Mouse (Mus musculus) liver, adult 2 months (tissue): ENCODE measurements around the gene Zfand2b. TPM values are rescaled to one million over a fixed set of nuclear protein-coding genes. Genes with fewer than 3 reads are reported as not detected.

Experiments used
- DNase-seq: peaks from one replicate; pipeline ENCODE4 v3.0.0-alpha.2; 2011; ENCODE audit warnings: low read depth, low spot score; ENCODE audit errors: extremely low read depth
- H3K27ac ChIP-seq: fragments of 200-500 bp; replicated peaks from 2 replicates; pipeline ENCODE4 v1.5.1; 2012; ENCODE audit warnings: low read depth, mild to moderate bottlenecking, control low read depth, inconsistent platforms, low read length; ENCODE audit not compliant: insufficient read depth
- H3K27me3 ChIP-seq: fragments of 200-500 bp; 2 replicates; pipeline ENCODE4 v1.6.1; 2012; ENCODE audit warnings: mild to moderate bottlenecking, moderate library complexity, low read length, inconsistent platforms; ENCODE audit not compliant: control insufficient read depth, insufficient read depth
- H3K36me3 ChIP-seq: fragments of 200-500 bp; 2 replicates; pipeline ENCODE4 v1.6.1; 2012; ENCODE audit warnings: low read length, inconsistent platforms; ENCODE audit not compliant: control insufficient read depth, insufficient read depth
- H3K4me1 ChIP-seq: fragments of 200-500 bp; 2 replicates; pipeline ENCODE4 v1.6.1; 2011; ENCODE audit warnings: low read length; ENCODE audit not compliant: control insufficient read depth, insufficient read depth
- H3K4me3 ChIP-seq: fragments of 200-500 bp; 2 replicates; pipeline ENCODE4 v1.5.1; 2011; ENCODE audit warnings: low read depth, mild to moderate bottlenecking, control low read depth, low read length, moderate library complexity; ENCODE audit not compliant: insufficient read depth
- H3K79me2 ChIP-seq: fragments of 200-500 bp; 2 replicates; pipeline ENCODE4 v1.6.1; 2012; ENCODE audit warnings: inconsistent platforms, mild to moderate bottlenecking, low read length, moderate library complexity; ENCODE audit not compliant: control insufficient read depth, insufficient read depth
- H3K9ac ChIP-seq: fragments of 200-500 bp; 2 replicates; pipeline ENCODE4 v1.6.1; 2012; ENCODE audit warnings: low read depth, mild to moderate bottlenecking, control low read depth, inconsistent platforms, low read length
- CTCF ChIP-seq: fragments of 200-500 bp; IDR thresholded peaks from 2 replicates; pipeline ENCODE4 v1.5.1; 2011; ENCODE audit warnings: low read depth, low read length, control low read depth
- POLR2A ChIP-seq: fragments of 200-500 bp; IDR thresholded peaks from 2 replicates; pipeline ENCODE4 v1.6.1; 2011; ENCODE audit warnings: low read length, control low read depth; ENCODE audit not compliant: insufficient read depth; ENCODE audit errors: extremely low read depth
- WGBS: fragments of 180-500 bp; shearing (Covaris S2); methylation state at CpG from one replicate; pipeline ENCODE4 v1.1.7; 2018; 5-methylcytosine and 5-hydroxymethylcytosine counted together
- polyA plus RNA-seq: library from polyadenylated mRNA; depleted of rRNA; stranded (reverse); fragments of >200 nt; gene quantifications from 2 replicates; pipeline ENCODE4 v1.2.3, GENCODE M21; 2012
- total RNA-seq: library from RNA; depleted of rRNA; stranded (reverse); fragments of >200 nt; gene quantifications from 2 replicates; pipeline ENCODE4 v1.2.3, GENCODE M21; 2014

The Zfand2b gene
- total and polyA plus RNA-seq, 2 experiments, result 30.5 to 81.4 TPM

- H3K4me1 ChIP-seq, result peaks cover 48% of the 10 kb centered on the region
- peak overlapping the region; percentile 44 for H3K9ac ChIP-seq
- 14% methylated on average over 2 of the region's 2 CpGs for WGBS
- H3K4me3 ChIP-seq, result no peak overlapping the region
- no peak for TF ChIP-seq CTCF
- TF ChIP-seq POLR2A, result no peak
- H3K79me2 ChIP-seq, result peaks cover 14% of the 10 kb centered on the region; the same call in 1 of the 2 replicates
- no peaks in the 10 kb centered on the region for H3K27me3 ChIP-seq
- peaks cover 16% of the 10 kb centered on the region; the same call in 1 of the 2 replicates for H3K36me3 ChIP-seq
- DNase-seq, result peak; percentile 96
- H3K27ac ChIP-seq, result peak overlapping the region; percentile 95
These were observed 46.0 kb downstream of the Zfand2b start for GRCm38 (mm10) chr1:75214442-75214841.

- Histone ChIP-seq H3K9ac (peak overlapping the region; percentile 44), H3K27ac (peak overlapping the region; percentile 95), H3K79me2 (peaks cover 14% of the 10 kb centered on the region; the same call in 1 of the 2 replicates), H3K36me3 (peaks cover 16% of the 10 kb centered on the region; the same call in 1 of the 2 replicates), H3K4me3 (no peak overlapping the region), H3K27me3 (no peaks in the 10 kb centered on the region), H3K4me1 (peaks cover 50% of the 10 kb centered on the region)
- 19% methylated on average over 5 of the region's 5 CpGs for WGBS
- peak; percentile 85 for DNase-seq
- TF ChIP-seq POLR2A (no peak), CTCF (no peak)
These were observed 46.4 kb downstream of the Zfand2b start for GRCm38 (mm10) chr1:75214886-75215285.

- peaks cover 47% of the 10 kb centered on the region for H3K4me1 ChIP-seq
These were observed 47.3 kb downstream of the Zfand2b start for GRCm38 (mm10) chr1:75215785-75216184.

GRCm38 (mm10) chr1:75216797-75217585, 48.5 kb downstream of the Zfand2b start:
- H3K27ac ChIP-seq, result peak overlapping the region; percentile 93
- no peaks in the 10 kb centered on the region for H3K27me3 ChIP-seq
- peaks cover 16% of the 10 kb centered on the region; the same call in 1 of the 2 replicates for H3K36me3 ChIP-seq
- peaks cover 42% of the 10 kb centered on the region for H3K4me1 ChIP-seq
- peak; percentile 91 for DNase-seq
- H3K79me2 ChIP-seq, result peaks cover 6% of the 10 kb centered on the region; the same call in 1 of the 2 replicates
- 19% methylated on average over 13 of the region's 13 CpGs for WGBS
- H3K9ac ChIP-seq, result peak overlapping the region; percentile 93; the same call in 1 of the 2 replicates
- H3K4me3 ChIP-seq, result peak overlapping the region; percentile 90
- TF ChIP-seq POLR2A, result 0 out of 2 replicates have a peak, but pooled peaks have one; percentile 15
- TF ChIP-seq CTCF, result no peak

More at GRCm38 (mm10) chr1:75215785-75216184, 47.3 kb downstream of the Zfand2b start:
- TF ChIP-seq POLR2A, result no peak
- TF ChIP-seq CTCF, result no peak
- H3K27me3 ChIP-seq, result no peaks in the 10 kb centered on the region
- H3K36me3 ChIP-seq, result peaks cover 16% of the 10 kb centered on the region; the same call in 1 of the 2 replicates
- peak overlapping the region; percentile 19; the same call in 1 of the 2 replicates for H3K4me3 ChIP-seq
- WGBS, result 26% methylated on average over 9 of the region's 9 CpGs
- H3K79me2 ChIP-seq, result peaks cover 13% of the 10 kb centered on the region; the same call in 1 of the 2 replicates
- peak; percentile 89 for DNase-seq
- peak overlapping the region; percentile 18; the same call in 1 of the 2 replicates for H3K9ac ChIP-seq
- peak overlapping the region; percentile 95 for H3K27ac ChIP-seq

GRCm38 (mm10) chr1:75217893-75218226, 49.4 kb downstream of the Zfand2b start:
- H3K9ac ChIP-seq, result peak overlapping the region; percentile 93
- WGBS, result 3% methylated on average over 6 of the region's 6 CpGs
- H3K79me2 ChIP-seq, result peaks cover 6% of the 10 kb centered on the region; the same call in 1 of the 2 replicates
- TF ChIP-seq POLR2A (no peak), CTCF (no peak)
- peak overlapping the region; percentile 93 for H3K27ac ChIP-seq
- DNase-seq, result peak; percentile 31
- H3K36me3 ChIP-seq, result peaks cover 16% of the 10 kb centered on the region; the same call in 1 of the 2 replicates
- peak overlapping the region; percentile 90 for H3K4me3 ChIP-seq
- peaks cover 44% of the 10 kb centered on the region for H3K4me1 ChIP-seq
- no peaks in the 10 kb centered on the region for H3K27me3 ChIP-seq
